Mouse (Mus musculus) testis, adult 2 months (tissue): ENCODE results near the gene Irak2.

ENCODE experiments used
- CTCF ChIP-seq: fragments of 200-500 bp; IDR thresholded peaks from 2 replicates; pipeline ENCODE4 v1.5.1; 2012; ENCODE audit warnings: low read depth, mild to moderate bottlenecking, inconsistent platforms, low read length, moderate library complexity; ENCODE audit not compliant: control insufficient read depth, insufficient read depth, insufficient replicate concordance
- POLR2A ChIP-seq: fragments of 200-500 bp; IDR thresholded peaks from 2 replicates; pipeline ENCODE4 v1.6.1; 2012; ENCODE audit warnings: low read depth, mild to moderate bottlenecking, inconsistent platforms, low read length, moderate library complexity; ENCODE audit not compliant: control insufficient read depth

GRCm38 (mm10) chr6:113695203-113695602 is 56.9 kb downstream of the Irak2 start:
- TF ChIP-seq POLR2A (no peak), CTCF (no peak)
